ENCODE assay signal across 8 mouse cellular contexts in the genomic region with DNA sequence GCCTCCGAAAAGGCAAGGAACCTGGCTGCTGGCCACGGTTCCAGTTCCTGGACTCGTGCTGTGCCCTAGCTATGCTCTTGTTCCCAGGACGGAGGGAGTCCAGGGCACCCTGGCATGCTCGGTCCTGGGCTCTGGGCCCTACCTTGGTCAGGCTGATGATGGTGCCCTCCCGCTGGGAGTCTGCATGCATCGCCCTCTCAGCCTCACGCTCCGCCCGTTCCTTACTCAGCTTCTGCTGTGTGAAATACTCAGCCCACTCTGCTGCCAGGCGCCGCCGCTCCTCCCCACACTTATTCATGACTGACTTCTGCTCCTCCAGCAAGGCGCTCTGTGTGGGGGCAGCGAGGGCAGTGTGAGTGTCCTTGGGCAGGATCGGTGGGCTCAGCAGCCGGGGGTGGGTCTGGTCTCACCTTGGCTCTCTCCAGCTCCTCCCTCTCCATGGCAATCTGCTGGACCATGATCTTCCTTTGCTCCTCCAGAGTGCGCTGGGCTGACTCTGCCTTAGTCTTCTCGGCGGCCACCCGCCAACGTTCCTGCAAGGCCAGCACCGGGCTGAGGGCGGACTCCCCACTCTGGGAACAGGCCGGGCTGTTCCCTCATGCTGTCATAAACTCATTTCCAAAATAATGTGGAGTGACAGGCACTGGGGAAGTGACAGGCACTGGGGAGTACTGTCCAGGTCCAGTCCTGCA. TPM values are rescaled to one million over a fixed set of nuclear protein-coding genes. Genes with fewer than 3 reads are reported as not detected.
A peak's percentile ranks its signal among the peaks of the same experiment; 100 is the strongest.
DNase-seq lines count a peak whose midpoint lies in the region; ATAC-seq and TF ChIP-seq lines count a peak whose summit lies in the region.

No protein-coding gene starts in this region.

- no peak overlapping the region for H3K9ac ChIP-seq in liver, embryonic 15.5 days
- no peak overlapping the region for H3K9ac ChIP-seq in liver, embryonic 11.5 days (ENCODE audit: low read depth, low read length)
- no peak overlapping the region for H3K9ac ChIP-seq in kidney, embryonic 15.5 days

- 83% methylated on average over 25 of the region's 25 CpGs for WGBS in liver, embryonic 15.5 days (ENCODE audit: insufficient replicate concordance)
- 84% methylated on average over 25 of the region's 25 CpGs for WGBS in liver, embryonic 11.5 days
- 75% methylated on average over 25 of the region's 25 CpGs for WGBS in kidney, embryonic 15.5 days
- 69% methylated on average over 25 of the region's 25 CpGs for WGBS in lung, adult 2 months

- H3K4me2 ChIP-seq in liver, embryonic 15.5 days: no peak overlapping the region
- no peak overlapping the region for H3K4me2 ChIP-seq in liver, embryonic 11.5 days
- H3K4me2 ChIP-seq in kidney, embryonic 15.5 days: no peak overlapping the region

- peaks cover 52% of the 10 kb centered on the region for H3K4me1 ChIP-seq in liver, embryonic 15.5 days (replicated peaks)
- peaks cover 26% of the 10 kb centered on the region for H3K4me1 ChIP-seq in liver, embryonic 11.5 days (replicated peaks; ENCODE audit: control insufficient read depth, insufficient read depth, low read length)
- H3K4me1 ChIP-seq in kidney, embryonic 15.5 days: no peaks in the 10 kb centered on the region
- 0 out of 2 replicates have a peak, but pooled peaks cover 2% of the 10 kb centered on the region for H3K4me1 ChIP-seq in lung, adult 2 months (ENCODE audit: control insufficient read depth, insufficient read depth, low read length)

- no peak for ATAC-seq in liver, embryonic 15.5 days (ENCODE audit: insufficient read depth)
- no peak for ATAC-seq in liver, embryonic 11.5 days (replicated peaks; ENCODE audit: low FRiP score)
- peak; percentile 37; the same call in 1 of the 2 replicates for ATAC-seq in kidney, embryonic 15.5 days (replicated peaks; ENCODE audit: low FRiP score)

- no peak overlapping the region for H3K4me3 ChIP-seq in liver, embryonic 15.5 days (replicated peaks)
- no peak overlapping the region for H3K4me3 ChIP-seq in liver, embryonic 11.5 days (ENCODE audit: low read depth, low read length)
- H3K4me3 ChIP-seq in kidney, embryonic 15.5 days (replicated peaks): no peak overlapping the region
- H3K4me3 ChIP-seq in lung, adult 2 months (replicated peaks; ENCODE audit: extremely low read depth, low read depth, low read length): no peak overlapping the region

- H3K27ac ChIP-seq in liver, embryonic 15.5 days (replicated peaks): 0 out of 2 replicates have a peak overlapping the region, but pooled peaks have one; percentile 45
- H3K27ac ChIP-seq in liver, embryonic 11.5 days (ENCODE audit: low read depth, low read length): no peak overlapping the region
- H3K27ac ChIP-seq in kidney, embryonic 15.5 days: 0 out of 2 replicates have a peak overlapping the region, but pooled peaks have one; percentile 7

- no peak for TF ChIP-seq CTCF in lung, adult 2 months (IDR thresholded peaks at IDR 0.05; ENCODE audit: insufficient read depth, low read length)

- H3K27me3 ChIP-seq in liver, embryonic 15.5 days: no peaks in the 10 kb centered on the region
- no peaks in the 10 kb centered on the region for H3K27me3 ChIP-seq in liver, embryonic 11.5 days (replicated peaks; ENCODE audit: control insufficient read depth, insufficient read depth, low read length)
- no peaks in the 10 kb centered on the region for H3K27me3 ChIP-seq in kidney, embryonic 15.5 days

- H3K36me3 ChIP-seq in liver, embryonic 15.5 days (replicated peaks): peaks cover 49% of the 10 kb centered on the region
- H3K36me3 ChIP-seq in liver, embryonic 11.5 days (ENCODE audit: control insufficient read depth, insufficient read depth, low read length): peaks cover 46% of the 10 kb centered on the region
- H3K36me3 ChIP-seq in kidney, embryonic 15.5 days: peaks cover 94% of the 10 kb centered on the region

- DNase-seq in liver, embryonic 11.5 days (ENCODE audit: low spot score): no peak
- DNase-seq in cerebellum, adult 9-10 months: peak; percentile 70
- peak; percentile 57 for DNase-seq in lung, adult 2 months
- DNase-seq in c-Kit-positive CD71-positive TER-119-positive erythroid progenitor cells, embryonic 14.5 days (ENCODE audit: low spot score): no peak
- DNase-seq in gastrocnemius, postnatal 25 days: no peak
- no peak for DNase-seq in gastrocnemius, postnatal 4 days (ENCODE audit: low spot score in 2 of 2)

- TF ChIP-seq POLR2A in lung, adult 2 months (IDR thresholded peaks at IDR 0.05; ENCODE audit: borderline replicate concordance, extremely low read depth, low read depth, low read length): no peak

- no peaks in the 10 kb centered on the region for H3K9me3 ChIP-seq in liver, embryonic 15.5 days (replicated peaks)
- H3K9me3 ChIP-seq in liver, embryonic 11.5 days (ENCODE audit: control insufficient read depth, low read length): no peaks in the 10 kb centered on the region
- no peaks in the 10 kb centered on the region for H3K9me3 ChIP-seq in kidney, embryonic 15.5 days (replicated peaks)

RNA-seq across cellular contexts. Expression of a gene that starts 7.8 kb away (rescaled TPM):
- 48.8 and 51.1 TPM in 2 replicates for polyA plus RNA-seq in liver, embryonic 15.5 days (2015; fragmentation: Nextera tagmentation; extraction: Ambion mirVana)
- polyA plus RNA-seq in liver, embryonic 11.5 days (2014; fragmentation: Nextera tagmentation; extraction: Ambion mirVana): 121 and 126 TPM in 2 replicates
- 102 and 112 TPM in 2 replicates for polyA plus RNA-seq in kidney, embryonic 15.5 days (2015; fragmentation: Nextera tagmentation; extraction: Ambion mirVana)
- polyA plus RNA-seq in lung, adult 2 months (2012; rRNA removed): 32.9 and 41.3 TPM in 2 replicates
- total RNA-seq in gastrocnemius, postnatal 25 days (2021): 10 to 100 TPM; 48.7 to 50.8 TPM
- 10 to 100 TPM; 47.0 to 50.6 TPM for total RNA-seq in gastrocnemius, postnatal 4 days (2021)

RNA-seq across cellular contexts. Expression of a gene that starts 15.5 kb away (rescaled TPM):
- 1.2 and 1.5 TPM in 2 replicates for polyA plus RNA-seq in liver, embryonic 15.5 days (2015; fragmentation: Nextera tagmentation; extraction: Ambion mirVana)
- 3.1 and 3.5 TPM in 2 replicates for polyA plus RNA-seq in liver, embryonic 11.5 days (2014; fragmentation: Nextera tagmentation; extraction: Ambion mirVana)
- 4.5 and 5.4 TPM in 2 replicates for polyA plus RNA-seq in kidney, embryonic 15.5 days (2015; fragmentation: Nextera tagmentation; extraction: Ambion mirVana)
- 17.3 and 21.4 TPM in 2 replicates for polyA plus RNA-seq in lung, adult 2 months (2012; rRNA removed)
- total RNA-seq in gastrocnemius, postnatal 25 days (2021): 1 to 10 TPM; 5.1 to 5.4 TPM
- 1 to 10 TPM; 4.2 to 4.6 TPM for total RNA-seq in gastrocnemius, postnatal 4 days (2021)

RNA-seq across cellular contexts. Expression of a gene that starts 19.4 kb away (rescaled TPM):
- polyA plus RNA-seq in liver, embryonic 15.5 days (2015; fragmentation: Nextera tagmentation; extraction: Ambion mirVana): 5.4 and 7.6 TPM in 2 replicates
- 6.3 and 6.6 TPM in 2 replicates for polyA plus RNA-seq in liver, embryonic 11.5 days (2014; fragmentation: Nextera tagmentation; extraction: Ambion mirVana)
- 21.4 and 24.6 TPM in 2 replicates for polyA plus RNA-seq in kidney, embryonic 15.5 days (2015; fragmentation: Nextera tagmentation; extraction: Ambion mirVana)
- 44.6 and 55.5 TPM in 2 replicates for polyA plus RNA-seq in lung, adult 2 months (2012; rRNA removed)
- 10 to 100 TPM in 1 of 2 experiments, 1 to 10 TPM in 1; 7.9 to 14.5 TPM for total RNA-seq in gastrocnemius, postnatal 25 days (2021)
- 10 to 100 TPM; 48.1 to 48.8 TPM for total RNA-seq in gastrocnemius, postnatal 4 days (2021)

RNA-seq across cellular contexts. Expression of a gene that starts 21.5 kb away (rescaled TPM):
- polyA plus RNA-seq in liver, embryonic 15.5 days (2015; fragmentation: Nextera tagmentation; extraction: Ambion mirVana): 6.1 and 7.5 TPM in 2 replicates
- 20.1 and 23.3 TPM in 2 replicates for polyA plus RNA-seq in liver, embryonic 11.5 days (2014; fragmentation: Nextera tagmentation; extraction: Ambion mirVana)
- polyA plus RNA-seq in kidney, embryonic 15.5 days (2015; fragmentation: Nextera tagmentation; extraction: Ambion mirVana): 37.4 and 41.4 TPM in 2 replicates
- 26.5 and 35.5 TPM in 2 replicates for polyA plus RNA-seq in lung, adult 2 months (2012; rRNA removed)
- 10 to 100 TPM in 1 of 2 experiments, 1 to 10 TPM in 1; 8.8 to 11.4 TPM for total RNA-seq in gastrocnemius, postnatal 25 days (2021)
- 10 to 100 TPM; 26.6 to 27.5 TPM for total RNA-seq in gastrocnemius, postnatal 4 days (2021)

RNA-seq across cellular contexts. Expression of a gene that starts 52.2 kb away (rescaled TPM):
- polyA plus RNA-seq in liver, embryonic 15.5 days (2015; fragmentation: Nextera tagmentation; extraction: Ambion mirVana): 27.5 and 33.1 TPM in 2 replicates
- 62.3 and 63.8 TPM in 2 replicates for polyA plus RNA-seq in liver, embryonic 11.5 days (2014; fragmentation: Nextera tagmentation; extraction: Ambion mirVana)
- 75.6 and 79.4 TPM in 2 replicates for polyA plus RNA-seq in kidney, embryonic 15.5 days (2015; fragmentation: Nextera tagmentation; extraction: Ambion mirVana)
- 26.9 and 29.3 TPM in 2 replicates for polyA plus RNA-seq in lung, adult 2 months (2012; rRNA removed)
- total RNA-seq in gastrocnemius, postnatal 25 days (2021): 10 to 100 TPM; 19.9 to 22.5 TPM
- total RNA-seq in gastrocnemius, postnatal 4 days (2021): 10 to 100 TPM; 29.2 to 38.6 TPM

Comparison
In these comparisons a context has a peak if more than half of its experiments do, and no peak if none do; other contexts are left out.
1. DNase-seq: peak in cerebellum, adult 9-10 months (single experiment) and lung, adult 2 months (single experiment); none in liver, embryonic 11.5 days (single experiment), c-Kit-positive CD71-positive TER-119-positive erythroid progenitor cells, embryonic 14.5 days (single experiment), gastrocnemius, postnatal 25 days (single experiment) and gastrocnemius, postnatal 4 days (0 of 2).